Mouse (Mus musculus) MN1 (cell line): Measurements from ENCODE around the gene Noxa1.

Experiments used
- DNase-seq: peaks from one replicate; pipeline ENCODE4 v3.0.0-alpha.2; 2016; ENCODE audit warnings: low spot score

The Noxa1 gene

DNA sequence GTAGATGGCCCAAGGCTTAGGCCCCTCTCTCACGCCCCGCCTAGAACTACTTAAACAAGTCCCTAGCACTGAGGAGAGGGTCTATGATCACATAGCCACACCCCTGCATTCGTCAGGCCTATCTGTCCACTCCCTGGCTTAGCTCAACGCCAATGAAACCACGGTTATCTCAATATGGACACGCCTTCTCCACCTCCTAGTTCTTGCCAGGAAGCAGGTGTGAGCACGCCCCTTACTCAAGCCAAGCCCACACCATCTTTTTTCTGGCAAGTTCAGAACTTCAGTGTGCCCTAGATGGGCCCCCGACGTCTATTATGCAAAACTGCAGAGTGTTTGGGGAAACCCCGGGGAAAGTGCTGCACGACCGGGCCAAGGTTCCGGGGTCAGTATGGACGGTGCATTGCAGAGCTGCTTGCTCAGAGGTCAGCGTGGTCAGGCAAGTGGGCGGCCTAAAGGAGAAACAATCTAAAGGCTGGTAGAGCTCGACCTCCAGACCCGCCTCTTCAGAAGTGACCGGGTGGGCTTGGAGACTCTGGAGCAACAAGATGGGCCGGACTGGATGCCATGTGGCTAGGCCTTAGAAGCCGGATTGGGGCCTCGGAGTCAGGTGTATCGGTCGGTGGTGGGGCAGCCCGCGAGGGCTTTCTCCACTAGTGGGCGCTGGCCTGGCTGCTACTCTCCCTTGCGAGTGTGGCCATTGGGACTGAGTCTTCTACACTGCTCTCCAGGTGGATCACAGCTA lies at the start of gene Noxa1:
Noxa1 (minus strand) TSS at position 41 of the 742 bp plus-strand sequence.
- DNase-seq, result no peak

DNA sequence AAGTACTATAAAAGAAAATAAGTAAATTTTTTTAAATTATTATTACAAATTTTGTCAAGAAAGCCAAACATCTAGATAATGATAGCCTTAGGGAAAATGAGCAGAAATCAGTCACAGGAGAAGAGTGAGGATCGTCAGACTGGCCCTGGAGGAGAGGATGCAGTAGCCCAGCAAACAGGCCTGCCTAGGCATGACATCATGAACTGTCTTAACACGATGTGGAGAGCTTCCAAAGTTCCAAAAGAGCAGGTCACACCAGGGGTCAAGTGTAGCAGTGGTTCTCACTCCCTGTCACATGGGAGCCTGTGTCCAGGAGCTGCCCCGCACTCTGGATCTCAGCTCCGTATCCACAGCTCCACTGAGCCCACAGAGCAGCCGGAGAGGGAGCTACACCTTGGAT lies 47.0 kb upstream of the Noxa1 start:
- DNase-seq, result no peak

DNA sequence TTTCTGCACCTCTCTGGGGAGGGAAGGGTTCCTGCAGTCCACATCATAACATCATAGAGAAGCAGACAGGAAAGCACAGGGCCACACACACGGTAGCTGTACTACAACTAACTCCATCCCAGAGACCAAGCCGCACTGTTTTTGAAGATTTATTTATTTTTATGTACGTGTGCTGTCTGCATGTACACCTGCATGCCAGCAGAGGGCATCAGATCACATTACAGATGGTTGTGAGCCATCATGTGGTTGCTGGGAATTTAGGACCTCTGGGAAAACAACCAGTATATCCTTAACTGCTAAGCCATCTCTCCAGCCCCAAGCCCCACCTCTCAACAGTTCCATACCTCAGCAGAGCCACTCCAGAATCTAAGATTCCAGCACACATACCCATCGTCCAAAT lies 46.2 kb upstream of the Noxa1 start:
- DNase-seq, result no peak

DNA sequence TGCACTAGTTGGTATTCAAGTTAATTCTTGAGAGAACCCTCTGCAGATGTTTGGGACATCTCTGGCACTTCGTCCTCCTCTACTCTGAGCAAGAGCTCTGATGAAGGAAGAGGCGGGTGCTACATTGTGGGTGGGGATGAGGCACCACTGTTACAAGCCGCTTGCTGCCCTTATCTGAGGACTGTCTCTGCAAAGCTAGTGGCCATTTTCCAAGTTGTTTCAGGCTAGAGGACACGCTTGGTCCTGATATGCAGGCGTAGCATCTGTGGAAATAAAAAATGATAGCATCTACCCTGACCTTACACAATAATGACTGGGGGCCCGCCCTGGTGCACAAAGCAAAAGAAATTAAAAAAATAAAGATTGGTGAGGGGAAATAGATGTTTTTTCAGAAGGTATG lies 42.9 kb upstream of the Noxa1 start:
- no peak for DNase-seq

DNA sequence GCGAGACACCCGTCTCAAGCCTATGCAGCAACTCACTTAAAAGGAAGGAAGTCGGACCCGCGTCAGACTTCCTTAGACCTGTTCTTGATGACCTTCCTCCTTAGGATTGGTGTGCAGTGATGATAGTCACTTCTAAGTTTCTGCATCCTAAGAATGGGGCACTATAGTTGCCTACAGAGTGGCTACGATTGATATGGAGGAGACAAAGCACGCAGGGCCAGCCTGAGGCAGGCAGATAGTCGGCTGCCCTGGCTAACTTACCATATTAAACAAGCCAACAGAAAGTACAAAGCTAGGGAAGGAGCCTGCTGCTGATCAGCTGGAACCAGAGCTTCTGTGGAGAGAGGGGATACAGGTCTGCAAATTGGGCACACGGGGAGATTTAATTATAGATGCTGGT lies 36.7 kb upstream of the Noxa1 start:
- no peak for DNase-seq

DNA sequence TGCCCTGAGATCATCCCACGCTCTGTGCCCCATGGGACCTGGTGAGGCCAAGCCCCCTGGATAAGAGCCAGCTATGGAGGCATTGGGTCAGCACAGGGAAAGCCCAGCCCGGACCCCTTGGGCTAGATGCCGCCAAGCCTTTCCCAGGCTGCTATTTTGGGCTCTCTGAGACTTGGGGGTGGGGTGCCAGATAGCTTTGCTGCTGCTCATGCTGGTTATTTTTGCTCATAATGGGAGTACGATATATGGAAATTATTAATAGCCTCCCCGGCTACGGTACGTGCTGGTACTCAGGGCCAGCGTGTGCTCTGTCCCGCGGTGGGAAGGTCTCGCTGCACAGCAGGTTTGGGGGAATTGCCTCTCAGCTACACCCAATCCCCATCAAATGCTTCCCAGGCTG lies 33.1 kb upstream of the Noxa1 start:
- no peak for DNase-seq

DNA sequence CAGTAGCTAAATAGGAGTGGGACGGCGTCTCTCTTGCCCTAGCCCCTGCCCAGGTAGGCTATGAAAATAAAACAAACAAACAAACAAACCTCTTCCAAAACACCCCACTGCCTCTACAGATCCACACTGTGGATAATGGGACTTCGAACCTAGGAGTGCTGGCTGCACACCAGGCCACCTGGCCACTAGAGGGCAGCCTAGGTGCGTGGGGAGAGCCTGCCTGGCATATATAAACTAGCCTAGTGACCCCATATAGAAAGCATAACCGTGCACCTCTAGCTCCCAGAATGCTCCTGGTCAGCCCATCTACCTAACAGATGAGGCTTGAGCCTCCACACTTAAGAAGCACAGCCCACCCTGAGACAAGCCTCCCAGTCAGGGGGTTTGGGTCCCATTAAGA lies 32.3 kb upstream of the Noxa1 start:
- peak; percentile 30 for DNase-seq

DNA sequence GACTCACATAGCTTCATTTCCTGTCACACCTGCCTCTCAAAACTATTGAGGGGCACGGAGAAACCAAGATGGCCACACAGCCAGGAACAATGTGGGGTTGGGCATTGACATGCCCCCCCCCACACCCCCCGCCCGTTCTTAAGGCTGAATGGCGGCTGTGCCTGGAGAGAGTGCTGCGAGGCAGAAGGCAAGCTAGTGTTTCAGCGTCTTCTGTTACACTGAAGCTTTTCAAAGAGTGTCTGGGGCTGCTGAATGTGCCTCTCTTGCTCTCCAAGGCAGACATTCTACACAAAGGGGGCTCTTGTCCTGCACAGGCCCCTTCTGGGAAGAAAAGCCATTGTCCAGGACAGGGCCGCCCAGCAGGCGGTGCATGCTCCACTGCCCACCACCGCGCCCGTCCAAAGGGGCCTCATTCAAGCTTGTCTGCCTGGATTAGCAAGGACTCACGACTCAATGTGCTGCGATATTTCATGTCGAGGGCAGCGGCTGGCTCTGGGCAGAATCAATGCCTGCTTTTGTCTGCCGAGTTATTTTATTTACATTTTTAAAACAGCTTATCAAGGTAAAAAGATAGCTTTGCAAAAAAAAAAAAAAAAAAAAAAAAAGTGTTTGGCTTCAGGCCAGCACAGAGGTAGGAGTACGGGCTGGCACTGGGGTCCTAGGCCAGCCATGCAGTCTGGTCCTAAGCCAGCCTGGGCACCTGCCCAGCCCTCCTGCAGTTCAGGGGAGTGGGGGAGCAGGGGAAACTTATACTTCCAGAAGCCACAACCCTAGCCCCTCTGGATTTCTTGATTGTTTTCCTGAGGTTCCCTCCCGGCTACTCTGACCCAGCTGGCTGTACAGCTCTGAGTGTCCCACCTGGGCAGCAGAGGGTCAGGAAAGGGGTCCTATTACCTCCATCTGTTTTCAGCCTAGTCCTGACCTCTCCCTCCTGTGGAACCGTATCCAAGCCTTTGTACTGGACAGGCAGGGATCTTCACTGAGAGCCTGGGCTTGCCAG lies 31.4 kb upstream of the Noxa1 start:
- DNase-seq, result no peak

DNA sequence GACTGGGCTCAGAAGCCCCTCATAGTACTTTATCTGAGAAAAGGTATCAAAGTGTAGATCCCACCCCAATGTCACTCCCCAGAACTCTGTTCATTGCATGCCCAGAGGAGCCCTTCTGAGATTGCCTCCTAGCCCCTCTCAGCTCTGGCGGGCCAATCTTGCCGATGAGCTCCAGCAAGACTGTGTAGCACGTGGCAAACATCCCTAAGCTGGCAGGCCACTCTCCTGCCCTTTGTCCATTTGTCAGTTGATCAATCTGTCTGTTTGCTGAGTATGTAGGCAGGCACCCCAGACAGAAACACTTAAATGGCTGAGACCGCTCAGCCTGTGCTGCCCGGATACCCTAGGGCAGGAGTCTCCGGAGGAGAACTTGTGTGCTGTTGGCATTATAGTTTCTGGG lies 30.2 kb upstream of the Noxa1 start:
- no peak for DNase-seq

DNA sequence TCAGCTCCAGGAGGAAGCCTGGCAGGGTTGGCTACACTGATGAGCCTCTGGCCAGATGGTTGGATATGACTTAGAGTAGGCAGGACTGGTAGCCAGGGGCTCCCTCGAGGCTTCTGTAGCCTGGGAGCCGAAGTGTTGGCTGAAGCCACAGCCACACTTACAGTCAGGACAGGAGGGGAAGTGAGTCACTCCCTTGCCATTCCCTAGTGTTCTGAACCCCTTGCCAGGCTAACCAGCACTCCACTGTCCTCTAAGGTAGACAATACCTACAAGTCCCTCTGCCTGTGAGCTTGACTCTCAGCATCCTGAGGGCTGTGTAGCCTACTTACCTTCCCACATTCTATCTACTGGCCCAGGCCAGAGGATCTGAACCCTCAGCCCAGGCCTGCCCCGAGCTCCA lies 29.5 kb upstream of the Noxa1 start:
- DNase-seq, result peak; percentile 29

DNA sequence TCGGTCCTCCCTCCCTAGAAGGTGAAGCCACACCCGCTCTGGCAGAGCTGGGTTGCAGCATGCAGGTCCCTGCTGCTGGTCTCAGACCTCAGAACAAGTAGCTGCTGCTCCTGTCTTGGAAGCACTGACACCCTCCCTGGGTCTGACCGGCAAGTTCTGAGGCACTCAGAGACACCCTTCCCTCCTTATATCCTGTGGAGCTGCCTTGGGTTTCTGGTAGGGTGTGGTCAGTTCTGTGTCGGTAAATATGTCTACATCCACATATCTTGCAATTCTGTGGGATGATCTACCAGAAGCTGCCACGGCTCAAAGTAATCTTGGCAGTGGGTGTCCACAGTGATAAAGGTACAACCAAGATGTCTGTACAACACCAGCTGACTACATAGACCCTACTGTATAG lies 28.6 kb upstream of the Noxa1 start:
- no peak for DNase-seq

DNA sequence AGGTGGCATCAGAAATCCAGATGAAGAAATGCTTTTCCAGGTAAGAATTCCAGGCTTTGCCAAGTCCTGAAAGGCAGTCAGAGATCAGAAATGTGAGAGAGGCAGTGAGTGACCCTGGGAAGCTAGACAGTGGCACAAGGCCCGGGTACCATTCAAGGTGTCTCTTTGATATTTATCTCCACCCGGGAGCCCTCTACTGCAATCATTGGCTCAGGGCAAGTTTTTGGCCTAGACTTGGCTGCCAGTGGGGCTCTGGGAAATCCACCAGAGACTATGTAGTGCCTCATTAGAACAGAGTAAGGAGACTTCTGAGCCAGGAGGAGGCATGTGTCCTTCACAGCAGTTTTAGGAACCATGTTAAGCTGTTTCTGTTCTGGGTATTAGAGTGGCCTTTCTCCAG lies 27.7 kb upstream of the Noxa1 start:
- no peak for DNase-seq

DNA sequence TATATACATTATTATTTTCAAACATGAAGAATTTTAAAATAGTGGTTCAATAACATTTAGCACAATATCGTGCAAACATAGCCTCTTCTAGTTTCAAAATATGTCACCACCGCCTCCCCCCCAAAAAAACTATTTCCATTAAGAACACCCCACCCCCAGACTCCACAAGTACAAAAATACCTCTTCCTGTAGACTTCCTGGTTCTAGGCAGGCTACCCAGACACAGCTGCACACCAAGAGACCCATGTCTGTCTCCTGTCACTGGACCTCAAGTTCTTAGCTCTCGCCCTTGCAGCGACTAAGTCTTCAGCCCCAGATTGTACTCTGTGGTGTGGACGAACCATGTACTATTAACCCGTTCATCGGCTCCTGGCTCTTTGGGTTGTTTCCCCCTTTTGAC lies 26.0 kb upstream of the Noxa1 start:
- DNase-seq, result no peak

DNA sequence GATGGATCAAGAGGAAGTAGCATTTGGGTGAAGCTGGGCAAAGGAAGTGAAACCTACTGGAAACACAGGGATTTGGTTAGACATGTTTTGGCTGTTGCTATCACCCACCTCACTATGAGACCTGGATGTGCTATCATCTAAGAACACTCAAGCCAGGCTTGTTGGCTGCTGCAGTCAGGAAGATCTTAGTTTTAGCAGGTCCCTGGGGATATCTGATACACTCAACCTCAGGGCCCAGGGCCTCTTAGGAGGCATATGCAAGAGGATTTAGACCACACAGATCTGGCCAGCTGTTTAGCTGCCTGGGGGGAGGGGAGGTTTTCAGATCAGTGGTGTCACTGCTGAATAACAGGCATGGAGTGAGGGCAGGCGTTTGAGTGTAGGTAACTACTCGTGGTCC lies 20.5 kb upstream of the Noxa1 start:
- peak; percentile 21 for DNase-seq

DNA sequence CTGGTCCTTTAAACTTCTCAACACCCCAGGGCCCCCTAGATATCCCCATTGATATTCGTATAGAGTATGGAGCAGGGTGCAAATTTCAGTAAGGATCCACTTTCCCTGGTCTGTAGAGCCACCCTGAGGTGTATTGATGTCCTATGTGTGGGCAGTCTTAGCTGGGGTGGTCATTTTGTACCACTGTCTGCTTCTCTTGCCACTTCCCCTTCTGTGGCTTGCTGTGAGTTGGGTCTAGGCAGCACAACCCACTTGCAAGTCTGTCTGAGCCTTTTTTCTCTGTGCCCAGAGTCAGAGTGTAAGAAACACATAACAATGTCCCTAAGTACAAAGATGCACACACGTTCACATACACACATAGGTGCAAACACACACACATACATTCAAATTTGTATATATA lies 19.4 kb upstream of the Noxa1 start:
- no peak for DNase-seq

DNA sequence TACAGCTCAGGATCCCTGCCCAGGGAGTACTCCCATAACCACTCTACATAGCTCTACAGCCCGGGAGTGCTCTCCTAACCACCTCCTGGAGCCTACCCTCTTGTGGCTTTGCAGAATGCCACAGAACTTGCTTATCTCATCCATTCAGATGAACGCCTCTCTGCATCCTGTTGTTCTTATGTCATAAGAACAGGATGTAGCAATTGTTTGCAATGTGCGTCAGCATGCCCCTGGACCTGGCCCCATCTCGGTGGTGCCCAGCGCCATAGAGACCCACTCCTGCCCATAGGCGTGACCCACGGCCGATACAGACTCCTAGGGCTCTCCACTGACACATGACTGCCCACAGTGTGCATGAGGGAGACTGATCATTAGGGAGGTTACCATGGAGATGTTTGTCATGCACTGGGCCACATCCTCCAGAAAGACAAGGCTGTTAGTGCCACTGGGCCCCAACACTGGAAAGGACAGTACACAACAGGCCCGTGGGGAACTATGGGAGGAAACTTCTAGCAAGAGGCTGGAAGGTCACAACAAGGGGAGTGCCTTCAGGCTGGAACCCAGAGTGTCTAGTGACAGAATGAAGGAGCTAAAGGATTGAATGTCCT lies 16.3 kb upstream of the Noxa1 start:
- peak; percentile 10 for DNase-seq

DNA sequence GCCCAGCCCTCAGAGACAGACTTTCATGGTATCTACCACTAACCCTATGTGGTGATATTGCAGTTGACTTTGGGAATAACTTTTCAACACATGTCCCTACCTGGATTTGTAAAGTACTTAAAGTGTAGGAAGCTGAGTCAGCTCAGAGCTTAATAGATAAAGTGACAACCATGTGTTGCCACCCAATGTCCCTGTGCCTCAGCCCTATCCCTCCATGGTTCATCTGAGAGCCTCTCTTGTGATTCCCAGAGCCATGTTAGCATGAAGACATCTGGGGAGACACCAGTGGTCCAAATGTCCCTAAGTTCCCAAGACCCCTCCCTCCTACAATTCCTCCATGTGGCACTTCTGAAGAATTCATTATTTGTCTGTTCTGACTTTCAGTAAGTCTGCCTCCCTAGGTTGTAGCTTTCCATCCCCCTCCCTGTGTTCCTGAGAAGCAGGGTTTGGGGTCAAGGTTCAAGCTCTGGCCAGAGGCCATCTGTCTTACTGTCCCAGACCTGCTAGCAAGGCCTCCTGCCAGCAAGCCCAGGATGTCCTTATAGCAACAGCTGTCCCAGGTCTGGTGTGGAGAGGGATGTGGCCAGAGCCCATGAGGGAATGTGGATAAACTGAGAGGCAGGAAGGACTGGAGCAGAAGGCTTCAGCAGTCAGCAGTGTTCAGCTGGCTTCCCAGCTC lies 15.7 kb upstream of the Noxa1 start:
- no peak for DNase-seq

DNA sequence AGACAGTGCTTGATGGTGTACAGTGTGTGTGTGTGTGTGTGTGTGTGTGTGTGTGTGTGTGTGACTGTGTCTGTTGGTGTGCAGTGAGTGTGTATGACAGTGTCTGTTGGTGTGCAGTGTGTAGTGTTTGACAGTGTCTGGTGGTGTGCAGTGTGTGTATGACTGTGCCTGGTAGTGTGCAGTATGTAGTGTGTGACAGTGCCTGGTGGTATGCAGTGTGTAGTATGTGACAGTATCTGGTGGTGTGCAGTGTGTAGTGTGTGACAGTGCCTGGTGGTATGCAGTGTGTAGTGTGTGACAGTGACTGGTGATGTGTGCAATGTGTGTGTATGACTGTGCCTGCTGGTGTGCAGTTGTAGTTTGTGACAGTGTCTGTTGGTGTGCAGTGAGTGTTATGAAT lies 14.5 kb upstream of the Noxa1 start:
- DNase-seq, result no peak

DNA sequence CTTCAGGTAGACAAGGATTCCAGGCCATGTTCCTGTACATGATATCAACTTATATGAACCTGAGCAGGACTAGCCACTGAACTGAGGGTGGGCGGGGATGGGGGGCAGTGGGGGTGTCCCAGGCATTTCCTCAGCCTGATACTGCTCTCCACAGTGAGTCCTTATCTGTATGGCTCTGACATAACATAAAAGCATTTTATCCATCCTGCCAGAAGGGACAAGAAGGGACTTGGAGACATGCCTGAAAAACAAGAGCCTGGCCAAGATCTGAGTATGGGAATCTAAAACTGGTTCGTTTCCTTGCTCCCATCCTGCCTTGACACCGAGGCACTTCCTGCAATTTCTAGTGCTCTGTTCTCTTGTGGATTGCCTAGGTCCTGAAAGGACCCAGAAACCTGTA lies 11.1 kb upstream of the Noxa1 start:
- no peak for DNase-seq

DNA sequence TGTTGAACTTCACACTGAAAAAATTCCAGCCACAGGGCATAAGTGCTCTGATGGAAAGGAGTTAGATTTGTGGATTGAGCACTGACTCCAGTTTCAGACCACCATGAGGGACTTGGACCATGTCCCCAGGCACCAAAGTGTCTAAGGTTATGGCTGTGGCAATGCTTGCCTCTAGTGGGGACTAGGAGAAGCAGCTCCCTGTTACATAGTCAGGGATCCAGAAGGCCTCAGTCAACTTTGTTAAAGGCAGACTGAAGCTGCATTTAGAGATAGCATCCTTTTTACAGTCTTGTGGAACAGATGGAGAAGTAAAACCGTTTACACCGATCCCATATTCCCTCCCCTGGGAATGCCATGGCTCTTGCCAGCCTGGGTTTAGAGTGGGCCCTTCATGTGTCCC lies 9.2 kb upstream of the Noxa1 start:
- no peak for DNase-seq

DNA sequence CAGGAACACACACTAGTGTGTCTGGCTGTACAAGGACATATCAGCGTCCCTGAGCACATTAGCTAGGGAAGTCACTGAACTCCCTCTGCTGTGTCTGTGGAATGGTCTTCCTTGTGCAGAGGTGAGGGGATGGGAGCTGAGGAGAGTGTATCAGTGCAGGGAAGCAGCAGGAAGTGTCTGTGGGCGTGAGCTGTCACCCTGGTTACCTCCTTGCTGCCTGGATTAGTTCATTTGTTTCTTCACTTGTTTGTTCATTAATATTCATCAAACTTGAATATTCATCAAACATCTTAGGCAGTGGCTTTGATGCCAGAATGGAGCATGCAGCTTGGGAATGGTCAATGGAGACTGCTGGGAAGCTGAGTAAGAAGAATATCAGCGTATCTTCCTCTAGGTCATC lies 4.8 kb upstream of the Noxa1 start:
- DNase-seq, result no peak

DNA sequence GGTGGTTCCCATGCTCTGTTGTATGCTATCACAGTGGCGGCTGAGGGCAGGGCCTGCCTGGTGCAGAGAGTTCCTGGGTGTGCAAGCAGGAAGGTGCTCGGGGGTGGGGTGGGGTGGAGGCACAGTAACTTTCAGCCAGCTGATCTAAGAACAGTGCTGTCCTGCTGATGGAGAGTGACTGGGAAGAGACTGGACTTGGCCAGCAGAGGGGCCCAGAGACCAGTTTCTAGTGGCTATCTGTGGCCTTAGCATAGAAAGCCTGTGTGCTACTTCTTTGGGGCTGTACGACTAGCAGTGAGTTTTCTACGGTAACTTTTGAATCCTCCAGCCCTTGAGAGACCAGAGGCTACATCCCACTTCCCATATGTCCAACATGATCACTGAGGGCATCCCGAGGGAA lies 4.0 kb upstream of the Noxa1 start:
- DNase-seq, result peak; percentile 65
